Comparison of ENCODE assay signal across 8 mouse cellular contexts in genomic region chr2:30800671-30801066, GRCm38 (mm10). TPM values are rescaled to one million over a fixed set of nuclear protein-coding genes. Genes with fewer than 3 reads are reported as not detected.
A peak's percentile ranks its signal among the peaks of the same experiment; 100 is the strongest.
DNase-seq lines count a peak whose midpoint lies in the region; ATAC-seq and TF ChIP-seq lines count a peak whose summit lies in the region.

No protein-coding gene starts in this region.

- H3K9ac ChIP-seq in embryonic facial prominence, embryonic 12.5 days, result peak overlapping the region; percentile 66; the same call in 1 of the 2 replicates
- H3K9ac ChIP-seq in intestine, embryonic 14.5 days (ENCODE audit: low read length), result peak overlapping the region; percentile 49; the same call in 1 of the 2 replicates
- H3K9ac ChIP-seq in midbrain, embryonic 15.5 days, result no peak overlapping the region

- H3K4me2 ChIP-seq in embryonic facial prominence, embryonic 12.5 days (replicated peaks), result peak overlapping the region; percentile 96
- peak overlapping the region; percentile 98 for H3K4me2 ChIP-seq in intestine, embryonic 14.5 days (ENCODE audit: low read length)
- peak overlapping the region; percentile 67 for H3K4me2 ChIP-seq in midbrain, embryonic 15.5 days

- TF ChIP-seq POLR2A in kidney, adult 2 months (IDR thresholded peaks at IDR 0.05; ENCODE audit: low read depth, low read length), result no peak

- no peak for ATAC-seq in embryonic facial prominence, embryonic 12.5 days (ENCODE audit: insufficient number of reproducible peaks, insufficient read depth, low FRiP score, low TSS enrichment)
- ATAC-seq in intestine, embryonic 14.5 days (replicated peaks; ENCODE audit: low FRiP score, low TSS enrichment, low read depth), result no peak
- no peak for ATAC-seq in midbrain, embryonic 15.5 days (replicated peaks)

- peak overlapping the region; percentile 51; the same call in 1 of the 2 replicates for H3K4me3 ChIP-seq in kidney, adult 2 months (ENCODE audit: insufficient read depth, low read depth, low read length)
- peak overlapping the region; percentile 50 for H3K4me3 ChIP-seq in embryonic facial prominence, embryonic 12.5 days
- H3K4me3 ChIP-seq in intestine, embryonic 14.5 days (ENCODE audit: low read depth, low read length), result no peak overlapping the region
- H3K4me3 ChIP-seq in midbrain, embryonic 15.5 days, result peak overlapping the region; percentile 38

- DNase-seq in kidney, adult 2 months, result no peak
- DNase-seq in kidney, postnatal 4 days, result no peak
- DNase-seq in intestine, embryonic 14.5 days (ENCODE audit: low spot score), result no peak
- no peak for DNase-seq in cerebellum, postnatal 10 days
- DNase-seq in layer of hippocampus, adult 9-11 months, result no peak
- no peak for DNase-seq in lung, postnatal 10 days

- WGBS in kidney, adult 2 months, result 55% methylated on average over 7 of the region's 7 CpGs
- WGBS in embryonic facial prominence, embryonic 12.5 days, result 29% methylated on average over 7 of the region's 7 CpGs
- WGBS in intestine, embryonic 14.5 days, result 42% methylated on average over 7 of the region's 7 CpGs
- 30% methylated on average over 7 of the region's 7 CpGs for WGBS in midbrain, embryonic 15.5 days

- no peaks in the 10 kb centered on the region for H3K9me3 ChIP-seq in embryonic facial prominence, embryonic 12.5 days
- H3K9me3 ChIP-seq in intestine, embryonic 14.5 days (ENCODE audit: control insufficient read depth, low read length), result no peaks in the 10 kb centered on the region
- H3K9me3 ChIP-seq in midbrain, embryonic 15.5 days, result no peaks in the 10 kb centered on the region

- H3K27ac ChIP-seq in kidney, adult 2 months (ENCODE audit: insufficient read depth, low read depth, low read length), result no peak overlapping the region
- no peak overlapping the region for H3K27ac ChIP-seq in embryonic facial prominence, embryonic 12.5 days
- H3K27ac ChIP-seq in intestine, embryonic 14.5 days (ENCODE audit: low read depth), result no peak overlapping the region
- no peak overlapping the region for H3K27ac ChIP-seq in midbrain, embryonic 15.5 days

- H3K4me1 ChIP-seq in kidney, adult 2 months (ENCODE audit: control insufficient read depth, insufficient read depth, low read length), result peaks cover 4% of the 10 kb centered on the region; the same call in 1 of the 2 replicates
- H3K4me1 ChIP-seq in embryonic facial prominence, embryonic 12.5 days, result peaks cover 35% of the 10 kb centered on the region
- peaks cover 21% of the 10 kb centered on the region for H3K4me1 ChIP-seq in intestine, embryonic 14.5 days (replicated peaks; ENCODE audit: control insufficient read depth, insufficient read depth, low read length)
- H3K4me1 ChIP-seq in midbrain, embryonic 15.5 days, result peaks cover 33% of the 10 kb centered on the region

- no peaks in the 10 kb centered on the region for H3K27me3 ChIP-seq in kidney, adult 2 months (replicated peaks; ENCODE audit: control insufficient read depth, insufficient read depth, low read length)
- H3K27me3 ChIP-seq in embryonic facial prominence, embryonic 12.5 days, result peaks cover 26% of the 10 kb centered on the region
- peaks cover 21% of the 10 kb centered on the region for H3K27me3 ChIP-seq in intestine, embryonic 14.5 days (replicated peaks; ENCODE audit: control insufficient read depth, insufficient read depth, low read length)
- peaks cover 18% of the 10 kb centered on the region for H3K27me3 ChIP-seq in midbrain, embryonic 15.5 days (replicated peaks)

- no peaks in the 10 kb centered on the region for H3K36me3 ChIP-seq in kidney, adult 2 months (ENCODE audit: control insufficient read depth, insufficient read depth, low read length)
- H3K36me3 ChIP-seq in embryonic facial prominence, embryonic 12.5 days, result no peaks in the 10 kb centered on the region
- no peaks in the 10 kb centered on the region for H3K36me3 ChIP-seq in intestine, embryonic 14.5 days (ENCODE audit: control insufficient read depth, insufficient read depth, low read length)
- H3K36me3 ChIP-seq in midbrain, embryonic 15.5 days (replicated peaks), result no peaks in the 10 kb centered on the region

- no peak for TF ChIP-seq CTCF in kidney, adult 2 months (conservative IDR thresholded peaks at IDR 0.05; ENCODE audit: insufficient read depth, insufficient read length, low read depth, low read length)

RNA-seq across cellular contexts. Expression of gene 1700001O22Rik, which starts 2.8 kb away (rescaled TPM):
- 1.7 and 4.1 TPM in 2 replicates for polyA plus RNA-seq in kidney, adult 2 months (2012; rRNA removed)
- 3.8 and 4.0 TPM in 2 replicates for polyA plus RNA-seq in embryonic facial prominence, embryonic 12.5 days (2016; fragmentation: Nextera tagmentation; extraction: Ambion mirVana)
- 2.1 and 2.2 TPM in 2 replicates for polyA plus RNA-seq in intestine, embryonic 14.5 days (2014; fragmentation: Nextera tagmentation; extraction: Ambion mirVana)
- 1.2 and 1.7 TPM in 2 replicates for polyA plus RNA-seq in midbrain, embryonic 15.5 days (2015; fragmentation: Nextera tagmentation; extraction: Ambion mirVana)

RNA-seq across cellular contexts. Expression of gene Ntmt1, which starts 7.0 kb away (rescaled TPM):
- polyA plus RNA-seq in kidney, adult 2 months (2012; rRNA removed), result 26.4 and 27.3 TPM in 2 replicates
- 105 and 106 TPM in 2 replicates for polyA plus RNA-seq in embryonic facial prominence, embryonic 12.5 days (2016; fragmentation: Nextera tagmentation; extraction: Ambion mirVana)
- polyA plus RNA-seq in intestine, embryonic 14.5 days (2014; fragmentation: Nextera tagmentation; extraction: Ambion mirVana), result 105 and 110 TPM in 2 replicates
- 122 and 123 TPM in 2 replicates for polyA plus RNA-seq in midbrain, embryonic 15.5 days (2015; fragmentation: Nextera tagmentation; extraction: Ambion mirVana)

RNA-seq across cellular contexts. Expression of gene Asb6, which starts 29.5 kb away (rescaled TPM):
- polyA plus RNA-seq in kidney, adult 2 months (2012; rRNA removed), result 24.5 and 35.2 TPM in 2 replicates
- polyA plus RNA-seq in embryonic facial prominence, embryonic 12.5 days (2016; fragmentation: Nextera tagmentation; extraction: Ambion mirVana), result 40.0 and 41.8 TPM in 2 replicates
- 25.9 and 31.2 TPM in 2 replicates for polyA plus RNA-seq in intestine, embryonic 14.5 days (2014; fragmentation: Nextera tagmentation; extraction: Ambion mirVana)
- 44.9 and 47.5 TPM in 2 replicates for polyA plus RNA-seq in midbrain, embryonic 15.5 days (2015; fragmentation: Nextera tagmentation; extraction: Ambion mirVana)

RNA-seq across cellular contexts. Expression of gene Prrx2, which starts 34.1 kb away (rescaled TPM):
- polyA plus RNA-seq in kidney, adult 2 months (2012; rRNA removed), result 4.7 and 6.7 TPM in 2 replicates
- polyA plus RNA-seq in embryonic facial prominence, embryonic 12.5 days (2016; fragmentation: Nextera tagmentation; extraction: Ambion mirVana), result 106 and 121 TPM in 2 replicates
- polyA plus RNA-seq in intestine, embryonic 14.5 days (2014; fragmentation: Nextera tagmentation; extraction: Ambion mirVana), result 3.5 and 3.6 TPM in 2 replicates
- 3.7 and 4.0 TPM in 2 replicates for polyA plus RNA-seq in midbrain, embryonic 15.5 days (2015; fragmentation: Nextera tagmentation; extraction: Ambion mirVana)
